Mouse (Mus musculus): ENCODE results near the gene Cd84. TPM values are rescaled to one million over a fixed set of nuclear protein-coding genes. Genes with fewer than 3 reads are reported as not detected.
"Not testable (repeated sequence)": the region's sequence is repeated elsewhere in the genome, so short reads cannot be mapped to it uniquely, and the experiment has no call there.

Cd84 gene
- total RNA-seq, 2 experiments from 2014 or later: 1.9 to 2.1 TPM

DNA sequence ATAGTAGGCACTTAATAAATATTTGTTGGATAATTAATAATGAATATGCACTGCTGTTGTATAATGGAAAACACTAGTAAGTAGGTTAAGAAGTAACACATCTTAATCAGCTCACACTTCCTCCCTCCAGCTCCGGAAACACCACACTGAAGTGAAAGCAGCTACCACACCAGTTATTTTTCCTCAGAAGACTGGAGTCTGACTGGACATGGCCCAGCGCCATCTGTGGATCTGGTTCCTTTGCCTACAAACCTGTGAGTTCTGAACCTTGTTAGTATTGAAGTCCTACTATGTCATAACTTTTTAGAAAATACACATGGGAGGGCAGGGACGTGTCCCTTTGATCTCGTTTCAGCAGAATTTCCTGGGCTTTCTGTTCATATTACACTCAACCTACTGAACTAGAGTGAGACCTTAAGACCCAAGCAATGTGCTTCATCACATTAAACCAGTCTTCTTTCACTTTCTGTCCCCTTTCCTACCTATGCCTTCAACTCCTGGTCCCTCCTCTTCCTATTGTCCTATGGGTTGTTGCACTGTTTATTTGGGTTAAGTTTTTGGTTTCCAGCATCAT, 1.0 kb downstream of the Cd84 start:
- TF ChIP-seq CTCF (IDR thresholded peaks at IDR 0.05): no peak
- intact Hi-C loops (cut with DNase I): no loop called here
- no peak overlapping the region for H3K4me3 ChIP-seq
- no peak for DNase-seq (ENCODE audit: extremely low spot score in 1 of 2, low spot score in 2 of 2)
- no peak overlapping the region for H3K27ac ChIP-seq

DNA sequence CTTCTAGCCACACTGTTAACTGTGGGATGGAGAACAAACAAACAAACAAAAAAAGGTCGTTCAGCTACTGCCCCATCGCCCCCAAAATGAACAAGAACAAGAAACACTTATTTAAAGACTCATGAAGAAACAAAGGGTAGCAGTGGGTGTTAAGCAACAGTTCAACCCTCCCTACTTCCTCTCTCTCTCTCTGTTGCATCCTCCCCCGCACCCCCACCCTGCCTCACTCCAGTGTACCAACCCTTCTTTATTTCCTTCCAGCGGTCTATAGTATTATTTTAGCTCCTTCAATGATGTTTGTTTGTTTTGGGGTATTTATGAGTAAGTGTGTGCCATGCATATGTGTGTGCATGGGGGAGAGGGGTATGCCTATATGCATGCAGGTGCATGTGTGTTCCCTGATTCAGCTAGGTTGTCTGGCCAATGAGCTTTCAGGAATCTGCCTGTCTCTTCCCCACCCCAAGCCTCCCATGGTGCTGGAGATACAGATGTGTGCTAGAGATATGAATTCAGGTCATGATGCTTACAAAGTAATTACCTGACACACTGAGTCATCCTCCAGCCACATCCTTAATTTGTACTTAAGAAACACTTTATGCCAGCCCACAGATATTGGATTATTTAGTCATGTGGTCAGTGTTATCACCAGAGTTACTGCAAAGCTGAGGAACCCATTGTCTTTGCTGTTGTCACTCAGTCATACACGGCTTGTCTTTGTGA, 5.7 kb downstream of the Cd84 start:
- Histone ChIP-seq H3K4me3 (no peak overlapping the region), H3K27ac (no peak overlapping the region)
- DNase-seq (ENCODE audit: extremely low spot score in 1 of 2, low spot score in 2 of 2): no peak
- TF ChIP-seq CTCF (IDR thresholded peaks at IDR 0.05): no peak
- intact Hi-C loops (cut with DNase I): no loop called here

DNA sequence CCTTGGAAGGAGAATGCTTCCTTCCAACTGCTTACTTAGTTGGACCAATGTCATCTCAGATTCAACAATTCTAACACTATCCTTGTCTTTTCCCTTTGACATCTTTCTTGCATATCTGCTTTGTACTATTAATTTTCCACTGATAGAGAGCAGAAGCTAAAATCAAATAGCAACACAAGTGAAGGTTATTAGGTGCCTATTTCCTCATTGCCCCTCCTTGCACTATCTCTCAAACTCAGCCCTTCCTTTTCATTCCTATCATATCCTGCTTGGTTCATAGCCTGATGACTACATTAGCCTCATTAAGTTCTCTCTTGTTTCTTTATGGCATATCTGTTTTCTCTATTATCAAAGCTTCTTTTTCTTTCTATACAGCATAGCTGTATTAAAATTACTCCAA, 8.7 kb downstream of the Cd84 start:
- TF ChIP-seq CTCF (IDR thresholded peaks at IDR 0.05): no peak
- intact Hi-C loops (cut with DNase I): no loop called here
- no peak overlapping the region for H3K4me3 ChIP-seq
- H3K27ac ChIP-seq: no peak overlapping the region
- DNase-seq (ENCODE audit: extremely low spot score in 1 of 2, low spot score in 2 of 2): no peak

DNA sequence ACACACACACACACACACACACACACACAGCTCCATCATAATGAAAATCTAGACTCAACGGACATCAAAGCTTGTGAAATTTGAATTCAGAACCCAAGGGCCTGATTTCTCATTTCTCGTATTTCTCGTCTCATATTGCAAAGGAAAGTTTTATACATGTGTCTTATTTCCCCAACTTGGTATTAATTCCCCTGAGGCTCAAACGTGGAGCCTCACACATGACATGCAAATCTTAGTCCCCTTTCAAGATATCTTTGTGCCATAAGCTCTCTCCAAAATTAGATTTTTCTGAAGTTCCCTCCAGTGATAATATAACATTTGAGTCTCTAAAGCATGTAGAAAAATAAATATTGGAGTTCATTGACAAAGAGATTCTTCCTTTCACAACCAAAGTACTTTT, 9.3 kb downstream of the Cd84 start:
- Histone ChIP-seq H3K27ac (no peak overlapping the region), H3K4me3 (no peak overlapping the region)
- intact Hi-C loops (cut with DNase I): no loop called here
- DNase-seq (ENCODE audit: extremely low spot score in 1 of 2, low spot score in 2 of 2): no peak
- no peak for TF ChIP-seq CTCF (IDR thresholded peaks at IDR 0.05)

DNA sequence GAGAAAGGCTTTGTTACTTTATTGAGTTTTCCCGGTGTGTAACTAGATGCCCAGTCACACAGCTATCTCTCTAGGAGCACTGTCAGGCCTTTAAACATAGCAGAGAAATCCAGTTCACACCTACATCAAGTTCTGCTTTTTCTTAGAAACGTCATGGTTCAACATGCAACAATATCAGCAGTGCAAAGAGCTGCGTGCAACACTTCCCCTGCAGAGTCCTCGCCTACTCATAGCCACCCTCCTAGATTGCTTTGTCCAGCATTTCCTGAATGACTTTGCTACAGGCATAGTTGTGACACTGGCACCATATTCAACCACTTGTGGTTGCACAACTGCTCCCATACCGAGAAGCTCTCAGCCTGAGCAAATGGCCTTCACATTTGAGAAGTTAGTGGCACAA, 10.0 kb downstream of the Cd84 start:
- Histone ChIP-seq H3K27ac (no peak overlapping the region), H3K4me3 (no peak overlapping the region)
- DNase-seq (ENCODE audit: extremely low spot score in 1 of 2, low spot score in 2 of 2): no peak
- intact Hi-C loops (cut with DNase I): no loop called here
- TF ChIP-seq CTCF (IDR thresholded peaks at IDR 0.05): no peak

DNA sequence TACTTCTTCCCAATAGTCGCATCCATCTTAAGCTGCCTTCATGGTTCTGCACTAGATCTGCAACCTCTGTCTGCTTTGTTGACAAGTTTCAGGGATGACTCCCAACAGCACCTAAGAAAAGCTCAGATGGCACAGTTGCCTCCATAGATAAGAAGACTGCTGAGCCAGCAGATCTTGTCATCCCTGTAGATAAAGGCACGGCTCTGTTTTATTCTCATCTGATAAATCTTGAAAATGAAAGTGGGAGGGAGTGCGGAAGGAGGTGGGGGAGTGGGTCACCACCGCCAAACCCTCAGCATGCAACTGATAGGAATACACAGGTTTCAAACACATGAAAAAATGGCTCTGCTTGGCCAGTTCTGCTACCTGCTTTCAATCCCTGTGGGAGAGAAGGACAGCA, 26.0 kb downstream of the Cd84 start:
- Histone ChIP-seq H3K27ac (no peak overlapping the region), H3K4me3 (no peak overlapping the region)
- TF ChIP-seq CTCF (IDR thresholded peaks at IDR 0.05): no peak
- intact Hi-C loops (cut with DNase I): no loop called here
- DNase-seq (ENCODE audit: extremely low spot score in 1 of 2, low spot score in 2 of 2): no peak

DNA sequence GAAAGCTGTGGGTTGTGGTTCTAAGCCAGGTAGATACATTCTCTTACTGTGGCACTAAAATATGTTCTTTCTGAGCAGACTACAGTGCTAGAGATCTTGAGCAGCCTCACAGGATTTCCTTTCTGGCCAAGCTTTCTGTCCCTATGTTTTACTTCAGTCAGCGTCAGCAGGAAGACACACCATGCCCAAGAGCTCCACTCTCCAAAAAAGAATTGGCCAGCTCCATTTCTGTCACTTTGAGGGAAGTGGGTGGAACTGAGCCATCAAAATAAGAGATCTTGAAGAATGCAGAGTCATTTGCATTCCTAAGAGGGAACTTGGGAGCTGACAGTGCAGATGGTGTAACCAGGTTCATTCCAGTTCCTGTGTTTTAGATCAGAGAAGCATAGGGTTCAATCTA, 47.5 kb downstream of the Cd84 start:
- TF ChIP-seq CTCF (IDR thresholded peaks at IDR 0.05): no peak
- DNase-seq (ENCODE audit: extremely low spot score in 1 of 2, low spot score in 2 of 2): peak in 1 of 2 experiments; percentile 7

DNA sequence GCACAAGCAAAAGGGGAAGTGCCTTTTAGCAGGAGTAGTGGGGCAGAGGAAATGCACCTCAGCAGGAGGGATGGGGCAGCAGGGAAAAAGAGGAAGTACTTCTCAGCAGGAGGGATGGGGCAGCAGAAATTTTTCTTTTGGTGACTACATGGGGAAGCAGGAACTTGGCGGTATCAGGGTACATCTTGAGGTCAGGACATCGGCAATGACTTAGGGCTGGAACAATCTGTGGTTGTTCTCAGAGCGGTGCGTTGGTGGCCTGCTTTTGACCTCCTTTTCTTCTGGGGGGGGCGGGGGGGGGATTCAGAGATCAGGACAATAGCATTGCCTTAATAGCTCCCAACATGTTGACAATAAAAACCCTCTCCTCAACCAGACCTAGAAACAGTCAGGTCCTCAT, 55.9 kb downstream of the Cd84 start, which contains the start of gene Gm10521:
Gm10521 (plus strand) TSS at position 301 of the 400 bp plus-strand sequence.
- DNase-seq (ENCODE audit: extremely low spot score in 1 of 2, low spot score in 2 of 2); H3K27ac ChIP-seq; intact Hi-C loops (cut with DNase I); H3K4me3 ChIP-seq: not testable (repeated sequence)

More for the DNA sequence above, 47.5 kb downstream of the Cd84 start:
- no peak overlapping the region for H3K4me3 ChIP-seq
- H3K27ac ChIP-seq: peak overlapping the region; percentile 42; the same call in 1 of the 2 replicates
- intact Hi-C loops (cut with DNase I): no loop called here

DNA sequence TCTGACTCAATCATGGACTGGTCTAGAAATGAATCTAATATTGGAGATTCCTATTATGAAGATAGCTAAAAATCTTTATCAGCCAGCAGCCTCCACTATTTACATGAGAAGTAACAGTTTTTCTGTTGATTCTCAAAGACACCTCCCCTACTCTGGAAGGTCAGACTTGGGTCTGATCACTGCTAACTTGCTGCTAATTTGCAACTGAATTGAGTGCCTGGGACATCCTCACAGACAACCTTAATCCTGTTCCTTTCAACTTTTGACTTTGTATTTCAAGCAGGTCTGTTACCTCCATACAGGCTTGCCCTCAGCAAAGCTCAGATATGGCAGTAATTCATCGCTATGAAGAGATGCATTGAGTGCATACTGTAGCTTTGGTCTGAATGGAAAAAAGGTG, 64.5 kb downstream of the Cd84 start:
- TF ChIP-seq CTCF (IDR thresholded peaks at IDR 0.05): no peak
- H3K27ac ChIP-seq: no peak overlapping the region
- H3K4me3 ChIP-seq: no peak overlapping the region
- intact Hi-C loops (cut with DNase I): no loop called here
- DNase-seq (ENCODE audit: extremely low spot score in 1 of 2, low spot score in 2 of 2): no peak

DNA sequence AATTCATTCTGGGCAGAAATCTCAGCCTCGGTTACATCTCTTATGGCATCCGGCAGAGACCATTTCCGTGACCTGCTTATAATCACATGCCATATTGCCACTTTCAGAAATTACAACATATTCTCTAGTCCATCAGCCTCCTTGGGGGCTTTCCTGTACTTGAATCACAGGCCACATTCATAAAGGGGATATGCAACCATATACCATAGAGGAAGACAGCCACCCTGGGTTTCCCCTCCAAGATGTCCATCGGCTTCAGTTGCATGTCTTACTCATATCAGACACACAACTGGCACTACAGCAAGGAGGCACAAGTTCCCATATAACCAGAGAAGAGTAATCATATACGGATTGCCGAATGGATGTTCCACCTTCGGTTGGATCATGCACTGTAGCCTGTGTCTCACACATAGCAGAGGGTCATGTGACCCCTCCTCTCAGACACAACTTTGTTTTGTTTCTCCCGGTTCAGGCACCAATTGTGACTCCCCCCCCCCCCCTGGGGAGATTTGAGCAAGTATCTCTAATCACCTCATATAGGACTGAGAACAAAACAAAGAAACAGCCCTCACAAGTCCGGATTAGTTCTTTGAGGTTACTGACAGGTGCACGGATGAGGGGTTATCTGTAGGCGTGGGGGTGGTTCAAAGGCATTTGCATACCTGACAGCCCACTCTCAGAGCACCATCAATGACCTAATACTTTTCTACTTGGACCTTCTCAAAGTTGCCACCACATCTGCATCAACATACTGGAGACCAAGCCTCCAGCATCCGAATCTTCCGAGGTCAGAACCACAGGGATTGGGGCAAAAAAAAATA, 76.4 kb downstream of the Cd84 start:
- no peak overlapping the region for H3K27ac ChIP-seq
- no peak for TF ChIP-seq CTCF (IDR thresholded peaks at IDR 0.05)
- H3K4me3 ChIP-seq: no peak overlapping the region
- DNase-seq (ENCODE audit: extremely low spot score in 1 of 2, low spot score in 2 of 2): no peak
- intact Hi-C loops (cut with DNase I): no loop called here

DNA sequence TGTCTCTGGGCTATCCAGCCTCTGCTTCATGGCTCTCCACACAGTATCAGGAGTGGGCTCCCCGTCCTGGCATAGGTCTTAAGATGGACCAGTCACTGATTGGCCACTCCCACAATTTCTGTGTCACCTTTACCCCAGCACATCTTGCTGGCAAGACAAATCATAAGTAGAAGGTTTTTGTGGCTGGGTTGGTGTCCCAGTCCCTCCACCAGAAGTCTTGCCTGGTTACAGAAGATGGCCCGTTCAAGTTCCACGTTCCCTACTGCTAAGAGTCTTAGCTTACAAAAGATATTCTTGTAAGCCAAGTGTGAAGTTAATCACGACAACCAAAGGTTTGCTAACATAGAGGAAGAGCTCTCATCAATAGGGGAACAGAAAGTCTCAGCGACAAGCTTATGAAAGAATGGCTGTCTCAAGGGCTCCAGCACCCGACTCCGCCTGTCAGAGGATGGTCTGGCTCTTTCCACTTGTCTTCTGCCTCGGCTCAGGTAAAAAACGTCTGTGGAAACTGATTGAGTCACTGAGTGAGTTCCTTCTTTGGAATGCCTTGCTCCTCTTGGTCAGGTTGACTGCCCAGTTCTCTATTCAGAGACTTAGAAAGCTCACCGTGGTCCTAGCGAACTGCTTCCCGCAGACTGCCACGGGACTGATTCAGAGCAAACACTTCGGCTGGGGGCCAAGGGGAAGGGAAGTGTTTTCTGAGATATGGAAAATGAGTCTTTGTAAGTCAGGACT, 78.0 kb downstream of the Cd84 start, which contains the start of gene Slamf6:
Slamf6 (plus strand) TSS at position 211 of the 735 bp plus-strand sequence.
- intact Hi-C loops (cut with DNase I): no loop called here

More for the DNA sequence above, 78.0 kb downstream of the Cd84 start, which contains the start of gene Slamf6:
- no peak for TF ChIP-seq CTCF (IDR thresholded peaks at IDR 0.05)
- no peak for DNase-seq (ENCODE audit: extremely low spot score in 1 of 2, low spot score in 2 of 2)
- Histone ChIP-seq H3K27ac (no peak within 1 kb of the TSS), H3K4me3 (no peak within 1 kb of the TSS)
